Mouse (Mus musculus): ENCODE data around the gene Gm6793. TPM values are rescaled to one million over a fixed set of nuclear protein-coding genes. Genes with fewer than 3 reads are reported as not detected.

Gene Gm6793
- polyA plus RNA-seq, 1 experiment from 2014 or later, result not detected

Other genes with a start within 250 kb of the Gm6793 start
- 128 and 132 TPM in 2 replicates for gene Cfdp1, start 160.7 kb downstream of the Gm6793 start, polyA plus RNA-seq (2016; fragmentation: Nextera tagmentation; extraction: Ambion mirVana)
- 5.6 and 6.0 TPM in 2 replicates for gene Tmem170, start 138.3 kb downstream of the Gm6793 start, polyA plus RNA-seq (2016; fragmentation: Nextera tagmentation; extraction: Ambion mirVana)
- gene Chst5, start 104.6 kb downstream of the Gm6793 start, polyA plus RNA-seq (2016; fragmentation: Nextera tagmentation; extraction: Ambion mirVana), result 0.05 TPM in 1 of 2 replicates, not detected in the other
- 3.0 and 3.6 TPM in 2 replicates for gene Tmem231, start 81.2 kb downstream of the Gm6793 start, polyA plus RNA-seq (2016; fragmentation: Nextera tagmentation; extraction: Ambion mirVana)
- gene Gabarapl2, start 74.3 kb downstream of the Gm6793 start, polyA plus RNA-seq (2016; fragmentation: Nextera tagmentation; extraction: Ambion mirVana), result 147 and 157 TPM in 2 replicates
- gene Adat1, start 22.7 kb downstream of the Gm6793 start, polyA plus RNA-seq (2016; fragmentation: Nextera tagmentation; extraction: Ambion mirVana), result 6.9 and 7.3 TPM in 2 replicates
- 162 and 163 TPM in 2 replicates for gene Kars, start 3.7 kb downstream of the Gm6793 start, polyA plus RNA-seq (2016; fragmentation: Nextera tagmentation; extraction: Ambion mirVana)
- 9.8 and 10.8 TPM in 2 replicates for gene Terf2ip, start 3.6 kb downstream of the Gm6793 start, polyA plus RNA-seq (2016; fragmentation: Nextera tagmentation; extraction: Ambion mirVana)